Mouse (Mus musculus): ENCODE measurements around the gene Pdcl.

Pdcl gene

DNA sequence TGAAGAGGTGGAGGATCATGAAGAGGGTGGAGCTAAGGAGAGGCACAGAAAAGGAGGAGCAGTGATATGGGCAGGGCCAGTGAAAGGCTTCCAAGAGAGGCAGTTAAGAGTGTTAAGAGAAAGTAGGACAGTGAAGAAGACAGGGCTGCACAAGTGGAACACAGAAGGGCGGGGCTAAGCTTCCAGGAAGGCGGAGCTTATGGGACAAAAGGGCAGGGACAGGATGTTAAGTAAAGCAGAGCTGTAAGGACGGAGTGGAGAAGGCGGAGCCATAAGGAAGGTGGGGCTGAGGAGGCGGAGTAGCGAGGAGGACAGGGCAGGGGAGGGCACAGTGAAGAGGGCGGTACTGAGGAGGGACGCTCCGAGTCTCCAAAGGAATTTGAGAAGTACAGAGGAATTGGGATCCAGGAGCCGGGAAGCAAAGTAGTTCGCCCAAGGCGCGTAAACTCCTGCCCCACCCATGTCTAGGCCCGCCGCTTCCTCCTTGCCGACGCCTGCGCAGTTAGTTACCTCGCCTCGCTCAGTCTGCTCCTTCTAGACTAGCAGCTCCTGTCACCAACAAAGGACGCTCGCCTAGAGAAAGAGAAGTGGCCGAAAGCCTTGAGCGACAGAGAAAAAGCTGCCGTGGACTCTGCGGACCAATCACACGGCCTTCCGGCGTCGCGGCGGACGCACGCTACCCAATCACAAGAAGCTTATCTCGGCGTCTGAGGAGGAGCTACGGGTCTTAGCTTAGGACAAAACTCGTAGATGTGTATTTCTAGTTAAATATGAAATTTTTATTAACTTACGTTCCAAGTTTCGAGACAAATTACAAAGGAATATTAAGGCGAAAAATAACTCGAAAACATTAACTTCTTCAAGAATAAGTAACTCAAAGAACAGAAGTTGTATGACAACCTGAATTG is at the start of gene Pdcl:
Gene Pdcl, minus strand, starts transcription at position 700 of the 908 bp plus-strand sequence.
- in situ Hi-C loops (cut with MboI, MseI): loop anchor here (25.0 kb wide), 1 partner anchor 1347 kb away; no protein-coding TSS in a partner anchor

- in situ Hi-C loops (cut with MboI, MseI): no loop called here
Observed at GRCm38 (mm10) chr2:37395539-37395938, 36.4 kb upstream of the Pdcl start.

- in situ Hi-C loops (cut with MboI, MseI): no loop called here
Observed at GRCm38 (mm10) chr2:37382921-37383320, 23.8 kb upstream of the Pdcl start.

DNA sequence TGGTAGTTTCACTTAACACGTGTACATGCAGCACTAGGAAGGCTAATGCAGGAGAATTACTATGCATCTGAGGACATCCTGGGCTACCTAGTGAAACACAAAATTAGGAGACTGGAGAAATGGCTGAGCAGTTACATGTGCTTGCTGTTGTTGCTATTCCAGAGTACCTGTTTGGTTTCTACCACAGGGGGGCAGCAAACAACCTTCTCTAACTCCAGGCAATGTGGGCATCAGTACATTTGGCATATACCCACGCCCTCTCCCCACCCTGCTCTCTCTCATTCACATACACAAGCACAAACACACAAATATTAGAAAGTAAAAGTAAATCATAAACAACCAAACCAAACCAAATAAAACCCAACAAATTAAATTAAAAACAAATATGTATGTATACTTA is 21.1 kb upstream of the Pdcl start:
- in situ Hi-C loops (cut with MboI, MseI): no loop called here

DNA sequence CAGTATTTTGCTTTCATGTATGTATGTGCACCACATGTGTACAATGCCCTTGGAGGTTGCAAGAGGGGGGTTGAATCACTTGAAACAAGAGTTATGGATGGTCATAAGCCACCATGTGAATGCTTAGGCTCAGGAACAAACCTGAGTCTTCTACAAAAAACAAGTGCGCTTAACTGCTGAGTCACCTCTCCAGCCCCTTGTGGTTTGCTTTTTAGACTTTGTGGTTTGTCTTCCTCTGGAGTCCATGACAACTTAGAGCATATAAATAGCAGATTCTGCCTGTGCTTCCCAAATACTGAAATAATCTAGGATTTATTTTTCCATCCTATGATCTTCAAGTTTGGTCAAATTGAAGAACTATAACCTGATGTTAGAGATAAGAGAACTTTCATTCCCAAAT is 16.9 kb upstream of the Pdcl start:
- in situ Hi-C loops (cut with MboI, MseI): no loop called here

GRCm38 (mm10) chr2:37370651-37371050 is 11.5 kb upstream of the Pdcl start:
- in situ Hi-C loops (cut with MboI, MseI): loop anchor here (25.0 kb wide), 1 partner anchor 1358 kb away; no protein-coding TSS in a partner anchor

- in situ Hi-C loops (cut with MboI, MseI): loop anchor here (25.0 kb wide), 1 partner anchor 1348 kb away; no protein-coding TSS in a partner anchor
Observed at GRCm38 (mm10) chr2:37359908-37360307, 776 bp upstream of the Pdcl start.

GRCm38 (mm10) chr2:37355571-37355970 is 3.6 kb downstream of the Pdcl start:
- in situ Hi-C loops (cut with MboI, MseI): loop anchor here (25.0 kb wide), 1 partner anchor 1343 kb away; no protein-coding TSS in a partner anchor

DNA sequence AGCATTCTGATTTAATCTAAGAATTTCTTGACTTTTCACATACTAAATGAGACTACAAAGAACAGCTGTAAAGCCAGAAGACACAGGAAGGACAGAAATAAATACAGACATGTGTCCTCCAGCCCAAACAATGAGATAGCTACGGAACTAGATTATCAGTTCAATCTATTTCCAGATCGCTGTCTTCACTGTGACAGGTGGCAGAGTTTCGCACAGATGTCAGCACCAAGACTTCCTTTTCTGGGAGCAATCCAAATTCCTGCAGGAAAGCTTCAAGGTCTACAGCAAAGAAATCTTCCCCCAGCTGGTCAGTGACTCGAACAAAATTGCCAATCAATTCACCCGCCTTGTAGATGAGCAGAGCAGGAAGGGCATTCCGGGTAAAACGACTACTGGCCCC is 7.5 kb downstream of the Pdcl start:
- in situ Hi-C loops (cut with MboI, MseI): loop anchor here (25.0 kb wide), 1 partner anchor 1339 kb away; no protein-coding TSS in a partner anchor

- in situ Hi-C loops (cut with MboI, MseI): loop anchor here (10.0 kb wide), 1 partner anchor 1114 kb away; no protein-coding TSS in a partner anchor
Observed at GRCm38 (mm10) chr2:37338497-37339187, 20.5 kb downstream of the Pdcl start.

- in situ Hi-C loops (cut with MboI, MseI): loop anchor here (10.0 kb wide), 1 partner anchor 1109 kb away; no protein-coding TSS in a partner anchor
Observed at GRCm38 (mm10) chr2:37333321-37333720, 25.8 kb downstream of the Pdcl start.

DNA sequence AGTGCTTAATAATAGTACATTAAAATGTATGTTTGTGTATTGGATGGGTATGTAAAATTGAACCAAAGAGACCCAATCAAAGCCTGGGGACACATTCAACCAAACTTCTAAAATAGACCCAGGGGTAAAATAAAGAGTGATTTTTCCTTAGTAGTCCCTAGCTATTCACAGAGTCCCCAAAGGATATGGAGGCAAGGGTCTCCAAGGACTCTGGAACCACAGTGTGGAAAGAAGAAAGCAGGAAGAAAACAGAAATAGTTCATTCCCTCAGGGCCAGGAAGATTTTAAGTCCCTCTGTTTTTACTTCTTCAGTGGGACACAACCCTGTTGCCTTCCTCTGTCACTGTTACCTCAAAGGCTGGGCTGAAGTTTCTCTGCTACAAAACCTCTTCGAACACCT is 32.9 kb downstream of the Pdcl start, which contains the start of gene Olfr368:
Gene Olfr368, plus strand, starts transcription at position 301 of the 400 bp plus-strand sequence.
- in situ Hi-C loops (cut with MboI, MseI): no loop called here

Data from T-helper 2 cell (primary cell).